In the genomic region with DNA sequence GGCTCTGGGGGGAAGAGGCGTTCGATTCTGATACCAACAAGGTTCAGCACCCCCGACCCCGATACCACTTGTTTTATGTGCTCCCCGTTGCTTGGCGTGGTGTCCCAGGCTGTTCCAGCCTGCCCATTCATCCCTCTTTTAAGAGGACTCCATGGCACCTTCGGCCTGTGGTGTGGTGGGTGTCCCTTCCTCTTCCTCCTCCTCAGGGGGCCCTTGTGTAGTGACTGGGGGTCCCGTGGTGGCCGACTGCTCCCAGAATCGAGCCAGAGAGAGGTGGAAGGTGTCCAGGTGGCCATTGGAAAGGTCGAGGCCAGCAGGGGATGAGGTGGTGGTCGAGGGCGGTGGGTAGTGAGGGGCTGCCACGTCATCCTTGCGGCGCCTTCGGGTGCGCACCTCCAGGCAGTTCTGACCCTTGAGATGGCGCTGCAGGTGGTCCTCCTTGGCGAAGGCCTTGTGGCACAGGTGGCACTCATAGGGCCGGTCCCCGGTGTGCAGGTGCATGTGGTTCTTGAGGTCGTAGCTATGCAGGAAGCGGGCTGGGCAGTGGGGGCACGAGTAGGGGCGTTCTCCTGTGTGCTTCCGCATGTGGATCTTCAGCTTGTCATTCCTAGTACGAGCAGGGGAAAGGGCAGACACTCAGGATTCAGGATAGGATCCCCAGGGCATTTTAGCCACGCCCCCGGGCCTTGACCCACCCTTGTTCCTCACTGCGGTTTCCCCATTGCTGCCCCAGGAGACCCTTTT, we compare ENCODE assay signal across 13 mouse cellular contexts. TPM values are rescaled to one million over a fixed set of nuclear protein-coding genes. Genes with fewer than 3 reads are reported as not detected.
DNase-seq lines count a peak whose midpoint lies in the region; ATAC-seq and TF ChIP-seq lines count a peak whose summit lies in the region.
"Had no signal": no experiment of that assay in that cellular context is flagged by ENCODE, and none has a peak within 500 bp of the region (broad histone marks: within the 10 kb centered on the region; RNA-seq: fewer than 3 reads in every experiment).

No protein-coding gene starts in this region.

- TF ChIP-seq CTCF in E14TG2a.4 (conservative IDR thresholded peaks at IDR 0.05; ENCODE audit: low read length), result no peak

- H3K36me3 ChIP-seq in hindbrain, embryonic 12.5 days, result no peaks in the 10 kb centered on the region
- no peaks in the 10 kb centered on the region for H3K36me3 ChIP-seq in hindbrain, embryonic 16.5 days (ENCODE audit: control insufficient read depth, insufficient read depth, low read length)
- peaks cover 18% of the 10 kb centered on the region for H3K36me3 ChIP-seq in E14TG2a.4 (ENCODE audit: insufficient read depth, low read length)
- H3K36me3 ChIP-seq in neural tube, embryonic 14.5 days (ENCODE audit: control insufficient read depth, insufficient read depth, low read length), result no peaks in the 10 kb centered on the region
- H3K36me3 ChIP-seq: embryonic facial prominence, embryonic 12.5 days; limb, embryonic 12.5 days had no signal

- H3K9me3 ChIP-seq in hindbrain, embryonic 12.5 days (replicated peaks), result no peaks in the 10 kb centered on the region
- no peaks in the 10 kb centered on the region for H3K9me3 ChIP-seq in hindbrain, embryonic 16.5 days (ENCODE audit: control insufficient read depth, low read length)
- no peaks in the 10 kb centered on the region for H3K9me3 ChIP-seq in E14TG2a.4 (ENCODE audit: low read length)
- no peaks in the 10 kb centered on the region for H3K9me3 ChIP-seq in neural tube, embryonic 14.5 days (ENCODE audit: control insufficient read depth, low read length)
- H3K9me3 ChIP-seq: embryonic facial prominence, embryonic 12.5 days; limb, embryonic 12.5 days; megakaryocyte, embryonic 14.5 days had no signal

- no peak overlapping the region for H3K4me3 ChIP-seq in hindbrain, embryonic 12.5 days
- no peak overlapping the region for H3K4me3 ChIP-seq in hindbrain, embryonic 16.5 days (ENCODE audit: low read length)
- peak overlapping the region; percentile 78 for H3K4me3 ChIP-seq in E14TG2a.4 (replicated peaks; ENCODE audit: low read length)
- H3K4me3 ChIP-seq in brown adipose tissue, adult 24 weeks (ENCODE audit: insufficient read depth, low read depth, low read length), result peak overlapping the region; percentile 62; the same call in 1 of the 2 replicates
- H3K4me3 ChIP-seq in neural tube, embryonic 14.5 days (ENCODE audit: low read depth, low read length), result no peak overlapping the region
- H3K4me3 ChIP-seq: megakaryocyte, embryonic 14.5 days had no signal

- no peak overlapping the region for H3K27ac ChIP-seq in hindbrain, embryonic 12.5 days
- no peak overlapping the region for H3K27ac ChIP-seq in hindbrain, embryonic 16.5 days (ENCODE audit: low read depth, low read length)
- H3K27ac ChIP-seq in brown adipose tissue, adult 24 weeks (replicated peaks; ENCODE audit: low read depth, low read length), result peak overlapping the region; percentile 80
- H3K27ac ChIP-seq in neural tube, embryonic 14.5 days (ENCODE audit: low read depth, low read length), result no peak overlapping the region
- H3K27ac ChIP-seq: embryonic facial prominence, embryonic 12.5 days had no signal

- peaks cover 13% of the 10 kb centered on the region for H3K4me1 ChIP-seq in hindbrain, embryonic 12.5 days
- peaks cover 10% of the 10 kb centered on the region for H3K4me1 ChIP-seq in hindbrain, embryonic 16.5 days (ENCODE audit: control insufficient read depth, insufficient read depth, low read depth, low read length)
- peaks cover 90% of the 10 kb centered on the region for H3K4me1 ChIP-seq in E14TG2a.4 (replicated peaks; ENCODE audit: low read depth, low read length)
- peaks cover 16% of the 10 kb centered on the region for H3K4me1 ChIP-seq in brown adipose tissue, adult 24 weeks (ENCODE audit: control insufficient read depth, insufficient read depth, insufficient read length, low read length)
- peaks cover 9% of the 10 kb centered on the region; the same call in 1 of the 2 replicates for H3K4me1 ChIP-seq in neural tube, embryonic 14.5 days (ENCODE audit: control insufficient read depth, insufficient read depth, low read length)

- 86% methylated on average over 31 of the region's 31 CpGs for WGBS in hindbrain, embryonic 12.5 days
- WGBS in hindbrain, embryonic 16.5 days, result 85% methylated on average over 31 of the region's 31 CpGs
- WGBS in neural tube, embryonic 14.5 days, result 89% methylated on average over 31 of the region's 31 CpGs

- DNase-seq in urinary bladder, postnatal 14 days (ENCODE audit: low spot score), result no peak
- DNase-seq in frontal cortex, postnatal 10 days (ENCODE audit: low spot score in 2 of 2), result no peak
- no peak for DNase-seq in lung, postnatal 14 days
- DNase-seq: kidney, adult 11 months had no signal

- H3K27me3 ChIP-seq in hindbrain, embryonic 12.5 days, result peaks cover 3% of the 10 kb centered on the region
- H3K27me3 ChIP-seq in hindbrain, embryonic 16.5 days (replicated peaks; ENCODE audit: control insufficient read depth, insufficient read depth, low read length), result no peaks in the 10 kb centered on the region
- peaks cover 22% of the 10 kb centered on the region for H3K27me3 ChIP-seq in E14TG2a.4 (ENCODE audit: insufficient read depth, low read length)
- no peaks in the 10 kb centered on the region for H3K27me3 ChIP-seq in neural tube, embryonic 14.5 days (ENCODE audit: control insufficient read depth, insufficient read depth, low read length)
- H3K27me3 ChIP-seq: embryonic facial prominence, embryonic 12.5 days; limb, embryonic 12.5 days; Patski had no signal

- peak overlapping the region; percentile 92; the same call in 1 of the 2 replicates for H3K4me2 ChIP-seq in hindbrain, embryonic 12.5 days (replicated peaks)
- no peak overlapping the region for H3K4me2 ChIP-seq in hindbrain, embryonic 16.5 days (ENCODE audit: low read length)
- H3K4me2 ChIP-seq in neural tube, embryonic 14.5 days (ENCODE audit: low read depth, low read length), result peak overlapping the region; percentile 95; the same call in 1 of the 2 replicates

- H3K9ac ChIP-seq in hindbrain, embryonic 12.5 days, result no peak overlapping the region
- H3K9ac ChIP-seq in hindbrain, embryonic 16.5 days (ENCODE audit: low read depth, low read length), result no peak overlapping the region
- no peak overlapping the region for H3K9ac ChIP-seq in neural tube, embryonic 14.5 days (replicated peaks; ENCODE audit: low read depth, low read length)

- no peak for ATAC-seq in hindbrain, embryonic 12.5 days (ENCODE audit: low FRiP score)
- ATAC-seq in hindbrain, embryonic 16.5 days, result no peak
- ATAC-seq in neural tube, embryonic 14.5 days (ENCODE audit: low read depth), result no peak
- ATAC-seq: Patski had no signal

RNA-seq across cellular contexts. Expression of gene Dcst1, which starts 14.5 kb away (rescaled TPM):
- polyA plus RNA-seq in hindbrain, embryonic 12.5 days (2016; fragmentation: Nextera tagmentation; extraction: Ambion mirVana), result 0.71 and 0.76 TPM in 2 replicates
- 0.66 and 1.1 TPM in 2 replicates for polyA plus RNA-seq in hindbrain, embryonic 16.5 days (2015; fragmentation: Nextera tagmentation; extraction: Ambion mirVana)
- polyA plus RNA-seq in brown adipose tissue, adult 24 weeks (2012; ENCODE audit: insufficient read depth, insufficient read length, missing spikeins), result 0.75 TPM in 1 of 2 replicates, not detected in the other
- polyA plus RNA-seq in neural tube, embryonic 14.5 days (2014; fragmentation: Nextera tagmentation; extraction: Ambion mirVana), result 1.1 and 1.4 TPM in 2 replicates

RNA-seq across cellular contexts. Expression of gene Zbtb7b, which starts 15.0 kb away (rescaled TPM):
- 0.74 and 0.80 TPM in 2 replicates for polyA plus RNA-seq in hindbrain, embryonic 12.5 days (2016; fragmentation: Nextera tagmentation; extraction: Ambion mirVana)
- 0.79 and 0.88 TPM in 2 replicates for polyA plus RNA-seq in hindbrain, embryonic 16.5 days (2015; fragmentation: Nextera tagmentation; extraction: Ambion mirVana)
- polyA plus RNA-seq in brown adipose tissue, adult 24 weeks (2012; ENCODE audit: insufficient read depth, insufficient read length, missing spikeins), result 93.2 and 121 TPM in 2 replicates
- 0.40 and 0.78 TPM in 2 replicates for polyA plus RNA-seq in neural tube, embryonic 14.5 days (2014; fragmentation: Nextera tagmentation; extraction: Ambion mirVana)

RNA-seq across cellular contexts. Expression of gene Dcst2, which starts 17.8 kb away (rescaled TPM):
- polyA plus RNA-seq in hindbrain, embryonic 12.5 days (2016; fragmentation: Nextera tagmentation; extraction: Ambion mirVana), result 0.12 and 0.29 TPM in 2 replicates
- 0.10 and 0.11 TPM in 2 replicates for polyA plus RNA-seq in hindbrain, embryonic 16.5 days (2015; fragmentation: Nextera tagmentation; extraction: Ambion mirVana)
- 1.2 and 1.6 TPM in 2 replicates for polyA plus RNA-seq in brown adipose tissue, adult 24 weeks (2012; ENCODE audit: insufficient read depth, insufficient read length, missing spikeins)
- polyA plus RNA-seq in neural tube, embryonic 14.5 days (2014; fragmentation: Nextera tagmentation; extraction: Ambion mirVana), result 0.19 and 0.25 TPM in 2 replicates

RNA-seq across cellular contexts. Expression of gene Lenep, which starts 23.0 kb away (rescaled TPM):
- 1.0 and 1.5 TPM in 2 replicates for polyA plus RNA-seq in hindbrain, embryonic 12.5 days (2016; fragmentation: Nextera tagmentation; extraction: Ambion mirVana)
- 0.60 TPM in 1 of 2 replicates, not detected in the other for polyA plus RNA-seq in hindbrain, embryonic 16.5 days (2015; fragmentation: Nextera tagmentation; extraction: Ambion mirVana)
- 1.3 TPM in 1 of 2 replicates, not detected in the other for polyA plus RNA-seq in brown adipose tissue, adult 24 weeks (2012; ENCODE audit: insufficient read depth, insufficient read length, missing spikeins)
- 0.88 and 1.9 TPM in 2 replicates for polyA plus RNA-seq in neural tube, embryonic 14.5 days (2014; fragmentation: Nextera tagmentation; extraction: Ambion mirVana)
- polyA plus RNA-seq: limb, embryonic 12.5 days; Patski had no signal

RNA-seq across cellular contexts. Expression of gene Adam15, which starts 29.8 kb away (rescaled TPM):
- polyA plus RNA-seq in hindbrain, embryonic 12.5 days (2016; fragmentation: Nextera tagmentation; extraction: Ambion mirVana), result 40.3 and 41.9 TPM in 2 replicates
- 74.6 and 84.1 TPM in 2 replicates for polyA plus RNA-seq in hindbrain, embryonic 16.5 days (2015; fragmentation: Nextera tagmentation; extraction: Ambion mirVana)
- polyA plus RNA-seq in brown adipose tissue, adult 24 weeks (2012; ENCODE audit: insufficient read depth, insufficient read length, missing spikeins), result 28.5 and 31.3 TPM in 2 replicates
- polyA plus RNA-seq in neural tube, embryonic 14.5 days (2014; fragmentation: Nextera tagmentation; extraction: Ambion mirVana), result 37.6 and 48.3 TPM in 2 replicates

Comparison
In these comparisons a context has a peak if more than half of its experiments do, and no peak if none do; other contexts are left out.
1. H3K4me3 ChIP-seq: peak in E14TG2a.4 (single experiment) and brown adipose tissue, adult 24 weeks (single experiment); none in hindbrain, embryonic 12.5 days (single experiment), hindbrain, embryonic 16.5 days (single experiment) and neural tube, embryonic 14.5 days (single experiment).
2. RNA of gene Zbtb7b, which starts 15.0 kb away (polyA plus RNA-seq): 93.2 to 121 TPM in brown adipose tissue, adult 24 weeks; 0.79 to 0.88 TPM in hindbrain, embryonic 16.5 days, 0.74 to 0.80 TPM in hindbrain, embryonic 12.5 days and 0.40 to 0.78 TPM in neural tube, embryonic 14.5 days; every median in the first group is over 10 times any median in the second.